Mouse (Mus musculus) limb, embryonic 11.5 days (tissue): ENCODE results near the gene Tent2. TPM values are rescaled to one million over a fixed set of nuclear protein-coding genes. Genes with fewer than 3 reads are reported as not detected.
A peak's percentile ranks its signal among the peaks of the same experiment; 100 is the strongest.

ENCODE experiments used
- ATAC-seq: fragments of 200-750 bp; cut with Nextera tagmentation; 2 replicates; pipeline ENCODE4 v1.8.0; 2017; ENCODE audit warnings: low read depth; ENCODE audit not compliant: insufficient number of reproducible peaks, low FRiP score, low TSS enrichment
- DNase-seq: peaks from one replicate; pipeline ENCODE4 v3.0.0-alpha.2; 2015; ENCODE audit warnings: low spot score
- H3K27ac ChIP-seq: fragments of 300-500 bp; sonication (generic); replicated peaks from 2 replicates; pipeline ENCODE4 v1.5.1; 2014; ENCODE audit warnings: low read depth, mild to moderate bottlenecking, low read length
- H3K27me3 ChIP-seq: fragments of 300-500 bp; sonication (generic); 2 replicates; pipeline ENCODE4 v1.6.1; 2014; ENCODE audit warnings: mild to moderate bottlenecking, low read length, mixed read lengths; ENCODE audit not compliant: control insufficient read depth, insufficient read depth
- H3K36me3 ChIP-seq: fragments of 300-500 bp; sonication (generic); 2 replicates; pipeline ENCODE4 v1.6.1; 2014; ENCODE audit warnings: mild to moderate bottlenecking, low read length, moderate library complexity, mixed read lengths; ENCODE audit not compliant: control insufficient read depth, insufficient read depth
- H3K4me1 ChIP-seq: fragments of 300-500 bp; sonication (generic); 2 replicates; pipeline ENCODE4 v1.6.1; 2014; ENCODE audit warnings: low read length, mixed read lengths; ENCODE audit not compliant: control insufficient read depth, insufficient read depth
- H3K4me2 ChIP-seq: fragments of 300-500 bp; sonication (generic); 2 replicates; pipeline ENCODE4 v1.6.1; 2014; ENCODE audit warnings: low read depth, mild to moderate bottlenecking, moderate library complexity; ENCODE audit not compliant: severe bottlenecking
- H3K4me3 ChIP-seq: fragments of 300-500 bp; sonication (generic); 2 replicates; pipeline ENCODE4 v1.5.1; 2014; ENCODE audit warnings: low read depth, low read length
- H3K9ac ChIP-seq: fragments of 300-500 bp; sonication (generic); 2 replicates; pipeline ENCODE4 v1.6.1; 2014; ENCODE audit warnings: mild to moderate bottlenecking, low read length
- H3K9me3 ChIP-seq: fragments of 300-500 bp; sonication (generic); 2 replicates; pipeline ENCODE4 v1.6.1; 2016; ENCODE audit warnings: low read length; ENCODE audit not compliant: control insufficient read depth
- WGBS: fragments of 180-500 bp; shearing (Covaris S2); extraction: QIAGEN DNeasy Blood & Tissue Kit; methylation state at CpG from one replicate; pipeline ENCODE4 v1.1.7; 2014; 5-methylcytosine and 5-hydroxymethylcytosine counted together
- polyA plus RNA-seq: library from polyadenylated mRNA; unstranded; fragments of >200 nt; fragmentation: Nextera tagmentation; extraction: Ambion mirVana; gene quantifications from 2 replicates; pipeline ENCODE4 v1.2.1, GENCODE M21; 2014

Tent2 gene
- polyA plus RNA-seq: 90.3 and 91.1 TPM in 2 replicates

- DNase-seq: peak; percentile 93
- Histone ChIP-seq H3K27me3 (no peaks in the 10 kb centered on the region), H3K36me3 (no peaks in the 10 kb centered on the region), H3K4me1 (no peaks in the 10 kb centered on the region), H3K27ac (peak within 1 kb of the TSS; percentile 93), H3K9ac (peak within 1 kb of the TSS; percentile 88), H3K4me3 (peak within 1 kb of the TSS; percentile 75), H3K4me2 (peak within 1 kb of the TSS; percentile 61), H3K9me3 (no peaks in the 10 kb centered on the region)
- under 1% methylated on average over 70 of the region's 72 CpGs for WGBS
- peak; percentile 99 for ATAC-seq
These were observed at the start of gene Tent2 for GRCm38 (mm10) chr13:93191831-93192645. TSS of gene Tent2 (minus strand) at chr13:93192385.

GRCm38 (mm10) chr13:93241180-93241579, 49.0 kb upstream of the Tent2 start:
- WGBS: 81% methylated on average over 3 of the region's 3 CpGs
- Histone ChIP-seq H3K4me2 (no peak overlapping the region), H3K27me3 (no peaks in the 10 kb centered on the region), H3K4me3 (no peak overlapping the region), H3K4me1 (no peaks in the 10 kb centered on the region), H3K9me3 (no peaks in the 10 kb centered on the region), H3K9ac (no peak overlapping the region), H3K36me3 (no peaks in the 10 kb centered on the region), H3K27ac (no peak overlapping the region)
- DNase-seq (no peak), ATAC-seq (no peak)

- no peaks in the 10 kb centered on the region for H3K4me1 ChIP-seq
- H3K9me3 ChIP-seq: no peaks in the 10 kb centered on the region
- 61% methylated on average over 3 of the region's 7 CpGs for WGBS
- no peak overlapping the region for H3K27ac ChIP-seq
- no peaks in the 10 kb centered on the region for H3K36me3 ChIP-seq
- no peaks in the 10 kb centered on the region for H3K27me3 ChIP-seq
- ATAC-seq (no peak), DNase-seq (no peak)
- H3K4me3 ChIP-seq: no peak overlapping the region
- H3K4me2 ChIP-seq: no peak overlapping the region
- no peak overlapping the region for H3K9ac ChIP-seq
These were observed 47.4 kb upstream of the Tent2 start for GRCm38 (mm10) chr13:93239561-93239960.

- no peaks in the 10 kb centered on the region for H3K4me1 ChIP-seq
These were observed 46.9 kb upstream of the Tent2 start for GRCm38 (mm10) chr13:93239134-93239533.

GRCm38 (mm10) chr13:93237677-93238398, 45.7 kb upstream of the Tent2 start:
- Histone ChIP-seq H3K4me2 (no peak overlapping the region), H3K36me3 (no peaks in the 10 kb centered on the region), H3K9ac (no peak overlapping the region), H3K9me3 (no peaks in the 10 kb centered on the region), H3K27ac (no peak overlapping the region), H3K4me1 (no peaks in the 10 kb centered on the region), H3K27me3 (no peaks in the 10 kb centered on the region), H3K4me3 (no peak overlapping the region)
- DNase-seq: no peak
- WGBS: 87% methylated on average over 9 of the region's 9 CpGs
- no peak for ATAC-seq

More at GRCm38 (mm10) chr13:93239134-93239533, 46.9 kb upstream of the Tent2 start:
- no peak for DNase-seq
- Histone ChIP-seq H3K9me3 (no peaks in the 10 kb centered on the region), H3K27ac (no peak overlapping the region), H3K4me2 (no peak overlapping the region), H3K27me3 (no peaks in the 10 kb centered on the region), H3K36me3 (no peaks in the 10 kb centered on the region), H3K9ac (no peak overlapping the region), H3K4me3 (no peak overlapping the region)
- 80% methylated on average over 9 of the region's 9 CpGs for WGBS
- no peak for ATAC-seq

GRCm38 (mm10) chr13:93234267-93235039, 42.3 kb upstream of the Tent2 start:
- Histone ChIP-seq H3K9me3 (no peaks in the 10 kb centered on the region), H3K4me2 (no peak overlapping the region), H3K4me1 (no peaks in the 10 kb centered on the region), H3K9ac (no peak overlapping the region), H3K27me3 (no peaks in the 10 kb centered on the region), H3K27ac (no peak overlapping the region), H3K36me3 (no peaks in the 10 kb centered on the region), H3K4me3 (no peak overlapping the region)
- no peak for ATAC-seq
- 89% methylated on average over 4 of the region's 4 CpGs for WGBS
- no peak for DNase-seq

- Histone ChIP-seq H3K9ac (no peak overlapping the region), H3K4me1 (no peaks in the 10 kb centered on the region), H3K27ac (no peak overlapping the region), H3K27me3 (no peaks in the 10 kb centered on the region), H3K36me3 (no peaks in the 10 kb centered on the region), H3K4me3 (no peak overlapping the region), H3K9me3 (no peaks in the 10 kb centered on the region), H3K4me2 (no peak overlapping the region)
- ATAC-seq (no peak), DNase-seq (no peak)
- 76% methylated on average over 7 of the region's 7 CpGs for WGBS
These were observed 40.1 kb upstream of the Tent2 start for GRCm38 (mm10) chr13:93232335-93232734.

- Histone ChIP-seq H3K27ac (no peak overlapping the region), H3K36me3 (no peaks in the 10 kb centered on the region), H3K27me3 (no peaks in the 10 kb centered on the region), H3K9me3 (no peaks in the 10 kb centered on the region), H3K9ac (no peak overlapping the region), H3K4me2 (no peak overlapping the region), H3K4me3 (no peak overlapping the region), H3K4me1 (no peaks in the 10 kb centered on the region)
- ATAC-seq (no peak), DNase-seq (no peak)
- WGBS: 80% methylated on average over 4 of the region's 4 CpGs
These were observed 38.8 kb upstream of the Tent2 start for GRCm38 (mm10) chr13:93231016-93231415.
